Mouse (Mus musculus) heart, embryonic 14.5 days (tissue): ENCODE measurements around the gene Etnk2. TPM values are rescaled to one million over a fixed set of nuclear protein-coding genes. Genes with fewer than 3 reads are reported as not detected.

ENCODE experiments used
- ATAC-seq: fragments of 200-750 bp; cut with Nextera tagmentation; 2 replicates; pipeline ENCODE4 v1.8.0; 2017; ENCODE audit warnings: low read depth, moderate TSS enrichment; ENCODE audit not compliant: insufficient number of reproducible peaks, insufficient read depth, low FRiP score
- H3K27ac ChIP-seq, 2 experiments: fragments of 200-500 bp in 1 of 2; fragments of 300-500 bp in 1 of 2; sonication (generic) in 1 of 2; replicated peaks in 1 of 2; 2 replicates each; pipeline ENCODE4 v1.5.1; 2012 to 2014; ENCODE audit warnings: low read depth in 2 of 2, low read length in 2 of 2, control low read depth in 1 of 2, mild to moderate bottlenecking in 1 of 2, mixed read lengths in 1 of 2; ENCODE audit not compliant: control insufficient read depth in 1 of 2, insufficient read depth in 1 of 2
- H3K27me3 ChIP-seq: fragments of 300-500 bp; sonication (generic); 2 replicates; pipeline ENCODE4 v1.6.1; 2014; ENCODE audit warnings: mild to moderate bottlenecking, low read length, control low read depth; ENCODE audit not compliant: control insufficient read depth, insufficient read depth
- H3K36me3 ChIP-seq: fragments of 300-500 bp; sonication (generic); 2 replicates; pipeline ENCODE4 v1.6.1; 2014; ENCODE audit warnings: mild to moderate bottlenecking, control low read depth, low read length, mixed read lengths; ENCODE audit not compliant: control insufficient read depth, insufficient read depth
- H3K4me1 ChIP-seq, 2 experiments: fragments of 200-500 bp in 1 of 2; fragments of 300-500 bp in 1 of 2; sonication (generic) in 1 of 2; 2 replicates each; pipeline ENCODE4 v1.6.1; 2012 to 2014; ENCODE audit warnings: low read length in 2 of 2, control low read depth in 1 of 2, mixed read lengths in 1 of 2; ENCODE audit not compliant: control insufficient read depth in 2 of 2, insufficient read depth in 2 of 2
- H3K4me2 ChIP-seq: fragments of 300-500 bp; sonication (generic); 2 replicates; pipeline ENCODE4 v1.6.1; 2014; ENCODE audit warnings: mild to moderate bottlenecking, low read length
- H3K4me3 ChIP-seq, 2 experiments: fragments of 200-500 bp in 1 of 2; fragments of 300-500 bp in 1 of 2; sonication (generic) in 1 of 2; 2 replicates each; pipeline ENCODE4 v1.5.1; 2012 to 2014; ENCODE audit warnings: low read length in 2 of 2, mild to moderate bottlenecking in 2 of 2, control low read depth in 1 of 2, low read depth in 1 of 2, moderate library complexity in 1 of 2; ENCODE audit not compliant: control insufficient read depth in 1 of 2, insufficient read depth in 1 of 2
- H3K9ac ChIP-seq: fragments of 300-500 bp; sonication (generic); 2 replicates; pipeline ENCODE4 v1.6.1; 2014; ENCODE audit warnings: mild to moderate bottlenecking, low read length
- H3K9me3 ChIP-seq: fragments of 300-500 bp; sonication (generic); 2 replicates; pipeline ENCODE4 v1.6.1; 2016; ENCODE audit warnings: low read length, control low read depth; ENCODE audit not compliant: control insufficient read depth
- WGBS: fragments of 180-500 bp; shearing (Covaris S2); extraction: QIAGEN DNeasy Blood & Tissue Kit; methylation state at CpG from one replicate; pipeline ENCODE4 v1.1.7; 2014; 5-methylcytosine and 5-hydroxymethylcytosine counted together
- polyA plus RNA-seq: library from polyadenylated mRNA; unstranded; fragments of >200 nt; fragmentation: Nextera tagmentation; extraction: Ambion mirVana; gene quantifications from 2 replicates; pipeline ENCODE4 v1.2.1, GENCODE M21; 2014

The Etnk2 gene
- polyA plus RNA-seq: 0.85 and 1.6 TPM in 2 replicates

DNA sequence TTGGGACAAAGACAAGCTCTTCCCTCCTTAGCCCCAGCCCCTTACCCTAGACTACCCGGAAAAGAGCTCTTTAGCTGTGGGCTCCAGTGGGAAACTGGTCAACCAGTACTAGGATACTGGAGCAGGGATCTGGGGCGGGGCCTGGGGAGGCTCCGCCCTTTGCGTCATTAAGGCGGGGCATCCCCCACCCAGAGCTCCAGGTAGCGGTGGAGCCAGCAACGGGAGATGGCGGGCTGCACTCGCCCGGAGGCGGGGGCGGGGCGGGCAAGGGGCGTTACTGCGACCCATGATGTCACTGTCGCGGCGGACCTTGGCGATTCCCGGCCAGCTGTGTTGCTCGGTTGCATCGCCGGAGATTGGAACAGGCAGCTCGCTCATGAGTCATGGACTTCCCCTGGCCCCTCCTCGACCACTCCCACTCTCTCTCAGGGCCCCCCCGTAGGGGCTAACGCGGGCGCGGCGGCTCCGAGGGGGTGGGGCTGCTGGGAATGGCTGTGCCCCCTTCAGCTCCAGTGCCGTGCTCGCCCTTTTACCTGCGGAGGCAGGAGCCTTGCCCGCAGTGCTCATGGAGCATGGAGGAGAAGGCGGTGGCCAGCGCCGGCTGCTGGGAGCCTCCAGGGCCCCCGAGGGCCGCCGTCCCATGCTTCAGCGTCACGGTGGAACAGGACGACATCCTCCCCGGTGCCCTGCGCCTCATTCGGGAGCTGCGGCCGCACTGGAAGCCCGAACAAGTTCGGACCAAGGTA is at the start of gene Etnk2:
Gene Etnk2 (plus strand): TSS at position 297 of the 746 bp plus-strand sequence.
- no peaks in the 10 kb centered on the region for H3K36me3 ChIP-seq
- H3K9me3 ChIP-seq: no peaks in the 10 kb centered on the region
- H3K4me1 ChIP-seq: peaks cover 18 to 26% of the 10 kb centered on the region in 2 experiments
- peak within 1 kb of the TSS; percentile 61 to 62 for H3K4me3 ChIP-seq
- peak; percentile 65 for ATAC-seq
- WGBS: under 1% methylated on average over 52 of the region's 52 CpGs
- peaks cover 31% of the 10 kb centered on the region for H3K27me3 ChIP-seq
- H3K27ac ChIP-seq: no peak within 1 kb of the TSS
- H3K9ac ChIP-seq: peak within 1 kb of the TSS; percentile 68
- H3K4me2 ChIP-seq: peak within 1 kb of the TSS; percentile 98

DNA sequence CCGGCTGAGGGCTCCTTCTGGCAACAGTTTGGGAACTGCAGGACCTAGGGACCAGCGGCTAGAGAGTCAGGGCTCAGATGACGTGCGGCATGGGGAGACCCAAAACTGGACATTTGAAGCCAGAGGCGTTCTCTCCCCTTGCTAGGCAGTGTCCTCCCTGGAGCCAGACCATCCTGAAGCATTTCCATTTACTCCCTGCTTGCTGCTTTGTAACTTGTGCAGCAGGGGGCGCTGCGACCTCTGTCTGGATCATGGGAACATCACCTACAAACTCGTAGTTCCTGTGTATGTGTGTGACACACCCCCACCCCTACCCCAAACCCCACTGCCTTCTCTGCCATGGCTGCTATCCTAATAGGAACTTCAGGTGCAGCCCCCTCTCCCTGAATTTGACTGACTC is 49.0 kb upstream of the Etnk2 start:
- H3K4me2 ChIP-seq: no peak overlapping the region
- no peaks in the 10 kb centered on the region for H3K9me3 ChIP-seq
- no peak overlapping the region for H3K9ac ChIP-seq
- H3K27me3 ChIP-seq: no peaks in the 10 kb centered on the region
- no peaks in the 10 kb centered on the region for H3K36me3 ChIP-seq
- ATAC-seq: no peak
- peaks cover 5 to 7% of the 10 kb centered on the region in 2 experiments for H3K4me1 ChIP-seq
- WGBS: 18% methylated on average over 8 of the region's 8 CpGs
- no peak overlapping the region for H3K27ac ChIP-seq
- H3K4me3 ChIP-seq: no peak overlapping the region

DNA sequence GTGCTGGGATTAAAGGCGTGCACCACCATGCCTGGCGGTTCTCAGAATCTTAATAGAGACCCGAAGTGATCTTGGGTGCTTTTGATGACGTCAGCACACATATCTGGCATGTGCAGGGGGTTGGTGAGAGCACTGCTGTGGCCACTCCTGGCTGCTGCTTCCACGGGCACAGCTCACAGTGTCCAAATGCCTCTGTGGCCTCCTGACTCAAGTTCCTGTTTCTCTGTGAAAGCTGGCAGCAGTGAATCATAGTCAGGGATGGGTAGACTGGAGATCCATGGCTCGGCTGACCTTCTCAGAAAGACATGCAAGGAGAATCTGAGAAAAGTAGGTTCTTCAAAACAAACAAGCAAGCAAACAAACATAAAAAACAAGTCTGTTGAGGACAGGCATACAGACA is 47.6 kb upstream of the Etnk2 start:
- Histone ChIP-seq H3K4me1 (peaks cover 5 to 7% of the 10 kb centered on the region in 2 experiments), H3K27ac (no peak overlapping the region), H3K36me3 (no peaks in the 10 kb centered on the region), H3K9me3 (no peaks in the 10 kb centered on the region), H3K4me2 (no peak overlapping the region), H3K9ac (no peak overlapping the region), H3K4me3 (no peak overlapping the region), H3K27me3 (no peaks in the 10 kb centered on the region)
- 65% methylated on average over 6 of the region's 6 CpGs for WGBS
- ATAC-seq: no peak

DNA sequence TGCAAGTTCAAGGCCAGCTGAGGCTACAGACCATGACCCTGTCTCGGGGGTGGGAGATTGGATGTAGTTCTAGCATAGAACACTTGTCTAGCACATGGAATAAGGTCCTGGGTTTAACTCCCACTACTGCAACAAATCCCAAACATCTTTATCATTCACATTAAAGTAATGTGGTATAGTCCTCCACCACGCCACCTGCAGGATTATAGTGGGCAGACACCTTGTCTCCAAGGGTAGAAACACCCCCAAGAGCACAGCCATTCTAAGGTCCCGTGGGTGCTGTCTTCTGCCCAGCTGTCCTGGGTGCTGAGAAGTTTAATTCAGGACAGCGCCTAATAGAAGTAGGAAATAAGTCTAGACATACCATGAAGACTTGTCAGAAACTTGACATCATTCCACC is 46.8 kb upstream of the Etnk2 start:
- Histone ChIP-seq H3K4me2 (no peak overlapping the region), H3K27ac (no peak overlapping the region), H3K9me3 (no peaks in the 10 kb centered on the region), H3K4me1 (peaks cover 5 to 6% of the 10 kb centered on the region in 2 experiments), H3K27me3 (no peaks in the 10 kb centered on the region), H3K36me3 (no peaks in the 10 kb centered on the region), H3K4me3 (no peak overlapping the region), H3K9ac (no peak overlapping the region)
- no peak for ATAC-seq
- WGBS: 71% methylated on average over 4 of the region's 4 CpGs

DNA sequence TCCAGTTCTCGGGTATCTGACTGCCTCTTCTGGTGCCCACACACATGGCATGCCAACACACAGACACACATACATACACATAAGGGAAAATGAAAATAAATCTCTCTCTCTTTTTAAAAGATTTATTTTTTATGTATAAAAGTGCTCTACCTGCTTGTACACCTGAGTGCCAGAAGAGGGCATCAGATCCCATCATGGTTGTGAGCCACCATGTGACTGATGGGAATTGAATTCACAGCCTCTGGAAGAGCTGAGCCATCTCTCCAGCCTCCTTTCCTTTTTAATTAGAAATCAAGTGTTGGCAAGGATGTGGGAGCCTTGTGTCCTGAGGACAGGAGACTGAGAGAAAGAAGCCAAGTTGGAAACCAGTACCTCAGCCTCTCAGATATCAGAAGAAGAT is 46.2 kb upstream of the Etnk2 start:
- Histone ChIP-seq H3K27ac (no peak overlapping the region), H3K4me2 (no peak overlapping the region), H3K36me3 (no peaks in the 10 kb centered on the region), H3K4me1 (peaks cover under 1 to 2% of the 10 kb centered on the region in 2 experiments), H3K9ac (no peak overlapping the region), H3K27me3 (no peaks in the 10 kb centered on the region), H3K9me3 (no peaks in the 10 kb centered on the region), H3K4me3 (no peak overlapping the region)
- no peak for ATAC-seq
- 76% methylated on average over 1 of the region's 1 CpGs for WGBS

DNA sequence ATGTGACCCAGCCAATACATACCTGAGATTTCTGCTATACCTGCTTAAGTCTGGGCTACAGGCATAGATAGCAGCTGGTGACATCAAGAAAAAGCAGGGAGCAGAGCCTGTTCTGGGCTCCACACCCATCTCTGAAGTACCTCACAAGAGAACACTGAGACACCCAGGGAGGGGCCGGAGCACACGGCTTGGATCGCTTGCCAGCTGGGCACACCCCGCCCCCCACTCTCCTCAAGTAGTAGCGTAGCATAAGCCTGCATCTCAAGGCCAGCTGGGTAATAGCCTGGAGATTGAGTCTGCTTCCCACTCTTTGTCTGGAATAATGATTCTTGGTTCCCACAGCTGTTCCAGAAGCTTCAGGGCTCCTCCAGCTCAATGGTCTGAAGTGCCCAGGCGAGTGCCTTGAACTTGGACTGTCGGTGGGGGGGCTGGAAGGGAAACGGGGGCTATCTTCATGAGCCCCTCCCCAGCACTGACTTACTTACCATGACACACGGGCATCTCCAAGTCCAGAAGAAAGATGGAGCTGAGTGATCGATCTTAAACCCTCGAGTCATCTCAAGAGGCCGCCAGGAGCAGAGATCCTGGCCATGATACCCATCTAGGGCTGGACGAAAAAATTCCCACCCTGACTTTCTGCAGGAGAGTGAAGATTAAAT is 42.0 kb upstream of the Etnk2 start, which contains the start of gene Kiss1:
Gene Kiss1 (plus strand): TSS at position 609 of the 659 bp plus-strand sequence.
- no peaks in the 10 kb centered on the region for H3K27me3 ChIP-seq
- H3K4me2 ChIP-seq: no peak within 1 kb of the TSS
- no peak within 1 kb of the TSS for H3K9ac ChIP-seq
- no peak for ATAC-seq
- no peak within 1 kb of the TSS for H3K27ac ChIP-seq
- H3K4me1 ChIP-seq: no peaks in the 10 kb centered on the region
- 77% methylated on average over 13 of the region's 13 CpGs for WGBS
- H3K36me3 ChIP-seq: no peaks in the 10 kb centered on the region
- H3K9me3 ChIP-seq: no peaks in the 10 kb centered on the region
- H3K4me3 ChIP-seq: no peak within 1 kb of the TSS

DNA sequence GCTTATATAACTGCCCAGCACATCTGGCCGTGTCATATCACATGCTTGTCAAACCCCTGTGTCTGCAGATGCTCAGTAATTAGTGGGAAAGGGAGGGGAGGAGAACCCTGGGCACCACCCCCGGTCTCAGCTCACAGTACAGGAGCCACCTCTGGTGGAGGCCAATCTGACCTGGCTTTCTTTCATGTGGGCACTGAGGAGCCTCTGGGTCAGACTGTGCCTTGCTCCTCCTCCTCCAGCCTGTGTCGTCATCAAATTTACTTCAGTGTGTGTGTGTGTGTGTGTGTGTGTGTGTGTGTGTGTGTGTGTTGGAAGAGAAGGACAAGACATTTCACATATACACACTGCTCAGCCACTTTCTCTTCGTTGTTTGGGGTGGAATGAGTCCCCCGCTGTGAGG is 40.0 kb upstream of the Etnk2 start:
- Histone ChIP-seq H3K27me3 (peaks cover 6% of the 10 kb centered on the region), H3K4me1 (no peaks in the 10 kb centered on the region), H3K36me3 (no peaks in the 10 kb centered on the region), H3K27ac (no peak overlapping the region), H3K9ac (no peak overlapping the region), H3K9me3 (no peaks in the 10 kb centered on the region), H3K4me2 (no peak overlapping the region), H3K4me3 (no peak overlapping the region)
- no peak for ATAC-seq
- 43% methylated on average over 5 of the region's 5 CpGs for WGBS
